Mouse (Mus musculus): ENCODE results near the gene Dchs1. TPM values are rescaled to one million over a fixed set of nuclear protein-coding genes. Genes with fewer than 3 reads are reported as not detected.

Gene Dchs1
- total RNA-seq, 2 experiments from 2014 or later, result 15.9 to 18.3 TPM

DNA sequence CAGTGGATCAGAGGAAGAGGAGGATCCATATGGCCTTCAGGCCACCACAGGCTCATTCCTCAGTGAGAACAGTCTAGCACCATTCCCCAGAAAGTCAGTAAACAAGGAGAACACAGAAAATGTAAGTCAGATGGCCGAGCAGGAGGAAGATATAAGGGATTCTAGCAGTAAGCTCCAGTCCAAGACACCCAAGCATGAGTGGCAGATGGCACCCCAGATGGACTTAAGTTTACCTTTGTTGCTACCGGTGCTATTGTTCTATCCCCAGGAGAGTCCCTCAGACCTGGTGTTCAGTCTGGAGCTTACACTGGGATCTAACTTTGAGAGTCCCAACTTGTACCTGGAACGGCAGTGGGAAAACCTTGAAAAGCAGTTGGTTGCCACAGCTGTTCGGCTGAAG lies 83.6 kb downstream of the Dchs1 start:
- no peak for DNase-seq (ENCODE audit: extremely low spot score in 1 of 2, low spot score in 1 of 2)

GRCm38 (mm10) chr7:105703184-105703583 lies 84.3 kb downstream of the Dchs1 start:
- no peak for DNase-seq (ENCODE audit: extremely low spot score in 1 of 2, low spot score in 1 of 2)

Other genes starting within 250 kb of the Dchs1 start
- gene Smpd1, start 233.3 kb downstream of the Dchs1 start, total RNA-seq (2021), result 10 to 100 TPM; 89.3 to 93.6 TPM
- gene Apbb1, start 206.0 kb downstream of the Dchs1 start, total RNA-seq (2021), result 100 to 1,000 TPM; 371 to 404 TPM
- not detected for gene Hpx, start 187.5 kb downstream of the Dchs1 start, total RNA-seq (2021)
- gene Trim3, start 154.1 kb downstream of the Dchs1 start, total RNA-seq (2021), result 100 to 1,000 TPM; 124 to 145 TPM
- 10 to 100 TPM; 71.3 to 86.2 TPM for gene Timm10b, start 147.6 kb downstream of the Dchs1 start, total RNA-seq (2021)
- gene Arfip2, start 147.2 kb downstream of the Dchs1 start, total RNA-seq (2021), result 100 to 1,000 TPM in 1 of 2 experiments, 10 to 100 TPM in 1; 94.0 to 102 TPM
- 1 to 10 TPM; 8.8 to 9.6 TPM for gene Gm45799, start 147.1 kb downstream of the Dchs1 start, total RNA-seq (2021)
- 1 to 10 TPM; 4.6 to 5.4 TPM for gene Dnhd1, start 136.8 kb downstream of the Dchs1 start, total RNA-seq (2021)
- 10 to 100 TPM; 79.7 to 88.1 TPM for gene Ilk, start 51.1 kb downstream of the Dchs1 start, total RNA-seq (2021)
- 10 to 100 TPM in 1 of 2 experiments, 1 to 10 TPM in 1; 9.2 to 10.7 TPM for gene Rrp8, start 50.3 kb downstream of the Dchs1 start, total RNA-seq (2021)
- 100 to 1,000 TPM; 122 to 128 TPM for gene Taf10, start 43.3 kb downstream of the Dchs1 start, total RNA-seq (2021)
- 10 to 100 TPM; 61.4 to 61.8 TPM for gene Tpp1, start 35.4 kb downstream of the Dchs1 start, total RNA-seq (2021)
- 100 to 1,000 TPM in 1 of 2 experiments, 10 to 100 TPM in 1; 95.6 to 113 TPM for gene Mrpl17, start 23.4 kb upstream of the Dchs1 start, total RNA-seq (2021)
- gene Gm4070, start 166.3 kb upstream of the Dchs1 start, total RNA-seq (2021), result 1 to 10 TPM; 1.1 to 1.5 TPM

Data from layer of hippocampus, postnatal 25 days (tissue).